Mouse (Mus musculus) megakaryocyte progenitor cell, adult 5-6 weeks (primary cell): ENCODE data around the gene Fmnl3. TPM values are rescaled to one million over a fixed set of nuclear protein-coding genes. Genes with fewer than 3 reads are reported as not detected.

Experiments used
- ATAC-seq: replicated peaks from 2 replicates; pipeline ENCODE4 v1.8.0; 2016; ENCODE audit warnings: mild to moderate bottlenecking, moderate TSS enrichment, inconsistent platforms; ENCODE audit not compliant: poor library complexity
- total RNA-seq, 2 experiments: library from RNA; stranded (forward) in 1 of 2; stranded (reverse) in 1 of 2; fragments of 157-497, 149-512 nt in 1 of 2; fragments of 200-1000 nt in 1 of 2; gene quantifications; 2 replicates each; pipeline versions ENCODE4 v1.2.3 to v1.2.4; 2015 to 2017

Fmnl3 gene
- total RNA-seq, 2 experiments from 2014 or later = 11.4 to 17.2 TPM

GRCm38 (mm10) chr15:99344961-99345360 is 25.3 kb downstream of the Fmnl3 start:
- no peak; the same call in 1 of the 2 replicates for ATAC-seq

GRCm38 (mm10) chr15:99344148-99344870 is 26.0 kb downstream of the Fmnl3 start:
- ATAC-seq = no peak

DNA sequence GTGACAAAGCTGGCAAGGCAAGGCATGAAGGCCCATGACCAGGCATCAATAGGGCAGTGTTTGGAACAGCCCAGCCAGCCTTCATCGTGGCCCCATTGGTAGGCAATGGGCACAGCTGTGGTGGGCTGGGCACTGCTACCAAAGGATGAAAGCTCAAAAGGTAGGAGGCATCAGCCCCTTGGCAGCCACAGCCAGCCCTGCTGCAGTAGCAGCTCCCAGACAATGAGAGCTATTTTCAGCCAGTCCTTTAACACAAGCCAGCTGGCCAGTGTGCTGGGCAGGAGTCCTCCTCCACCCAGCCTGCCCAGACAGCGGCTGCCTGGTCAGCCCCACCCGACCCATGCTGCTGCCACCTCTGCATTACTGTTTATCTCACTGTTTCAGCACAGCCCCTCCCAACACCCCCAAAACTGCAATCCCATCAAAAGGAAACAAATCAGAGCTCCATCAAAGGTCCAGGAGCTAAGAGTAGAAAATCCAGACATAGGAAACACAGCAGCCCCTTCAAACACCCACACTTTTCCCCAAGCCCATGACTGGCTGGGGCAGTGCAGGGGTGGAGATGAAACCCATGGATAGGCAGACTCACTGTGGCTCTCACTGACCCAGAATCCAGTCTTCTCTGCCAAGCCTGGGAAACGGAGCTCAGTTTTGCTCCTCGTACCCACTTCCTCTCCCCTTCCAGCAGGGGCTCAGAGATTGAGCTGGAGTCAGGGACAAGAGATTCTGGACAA is 26.7 kb downstream of the Fmnl3 start:
- ATAC-seq = no peak

- ATAC-seq = peak; percentile 24; the same call in 1 of the 2 replicates
These were observed 27.9 kb downstream of the Fmnl3 start for GRCm38 (mm10) chr15:99342194-99342981.

GRCm38 (mm10) chr15:99341102-99341501 is 29.2 kb downstream of the Fmnl3 start:
- peak; percentile 88 for ATAC-seq

DNA sequence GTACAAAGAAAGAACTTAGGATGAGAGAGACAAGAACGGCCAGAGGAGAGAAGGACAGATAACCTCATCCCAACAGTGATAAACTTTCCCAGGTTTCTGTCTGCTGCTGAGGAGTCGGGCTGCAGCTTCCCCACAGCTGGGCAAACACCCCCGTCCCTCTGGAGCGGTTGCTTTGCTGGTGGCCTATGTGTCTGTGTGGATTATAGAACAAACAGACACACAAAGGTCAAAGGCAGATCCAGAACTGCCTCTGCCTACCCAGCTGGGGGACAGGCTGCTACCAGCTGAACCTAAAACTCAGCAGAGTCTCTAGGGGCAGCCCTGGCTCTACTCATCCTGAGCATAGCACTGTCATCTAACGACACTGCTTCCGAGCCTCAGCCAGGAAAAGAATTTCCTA is 30.6 kb downstream of the Fmnl3 start:
- no peak for ATAC-seq

DNA sequence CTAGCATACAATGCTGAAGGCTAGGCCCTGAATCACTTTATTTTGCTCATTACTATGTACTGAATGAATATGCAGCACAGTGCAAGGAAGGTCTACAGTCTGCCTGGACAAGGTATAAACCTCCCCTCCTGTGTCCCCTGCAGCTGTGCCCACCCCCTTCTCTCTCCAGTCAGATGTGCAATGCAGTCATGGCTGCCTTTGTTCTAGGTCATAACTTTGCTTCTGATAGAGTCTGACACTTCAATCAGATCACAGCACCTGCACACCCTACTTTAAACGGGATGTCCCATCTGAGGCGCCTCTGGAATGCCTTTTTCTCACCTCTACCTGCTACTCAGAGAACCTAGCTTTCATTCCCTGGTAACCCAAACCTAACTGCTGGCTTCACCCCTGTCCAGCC is 31.4 kb downstream of the Fmnl3 start:
- no peak for ATAC-seq

- ATAC-seq = no peak
These were observed 34.4 kb downstream of the Fmnl3 start for GRCm38 (mm10) chr15:99335801-99336320.

DNA sequence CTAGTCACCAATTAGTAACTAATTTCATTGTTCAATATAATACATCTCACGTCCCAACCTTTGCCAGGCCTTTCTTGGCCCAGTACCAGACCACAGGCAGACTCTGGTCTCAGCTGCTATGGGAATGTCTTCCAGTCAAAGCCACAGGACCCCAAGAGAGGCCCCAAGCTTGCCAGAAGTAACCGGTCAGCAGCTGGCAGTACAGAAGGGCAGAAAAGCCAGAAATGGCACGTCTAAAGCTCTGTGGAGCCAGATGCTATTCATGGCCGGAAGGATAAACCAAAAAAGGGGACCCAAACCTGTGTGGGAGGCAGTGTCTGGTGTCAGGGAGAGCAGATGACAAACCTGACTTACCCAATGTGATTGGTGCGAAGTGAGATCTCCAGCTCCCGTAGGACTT is 35.8 kb downstream of the Fmnl3 start:
- ATAC-seq = no peak

DNA sequence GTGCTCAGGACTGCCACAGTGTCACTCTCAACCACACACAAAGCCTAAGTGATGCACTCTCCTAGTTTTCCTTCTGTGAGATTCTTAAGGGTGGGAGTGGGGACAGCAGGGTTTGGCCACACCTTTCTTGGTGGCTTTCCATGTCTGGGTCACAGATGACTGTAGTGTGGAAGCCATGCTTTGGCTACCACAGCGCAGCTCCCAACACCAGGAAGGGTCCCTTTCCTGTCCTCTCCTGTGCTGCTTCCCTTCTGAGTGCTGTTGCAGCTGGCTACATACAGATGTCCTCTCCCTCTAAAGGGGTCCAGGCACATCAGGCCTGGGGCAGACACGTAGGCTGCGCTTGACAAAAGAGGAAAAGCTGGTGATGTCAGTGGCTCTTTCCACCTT is 36.6 kb downstream of the Fmnl3 start:
- ATAC-seq = no peak

DNA sequence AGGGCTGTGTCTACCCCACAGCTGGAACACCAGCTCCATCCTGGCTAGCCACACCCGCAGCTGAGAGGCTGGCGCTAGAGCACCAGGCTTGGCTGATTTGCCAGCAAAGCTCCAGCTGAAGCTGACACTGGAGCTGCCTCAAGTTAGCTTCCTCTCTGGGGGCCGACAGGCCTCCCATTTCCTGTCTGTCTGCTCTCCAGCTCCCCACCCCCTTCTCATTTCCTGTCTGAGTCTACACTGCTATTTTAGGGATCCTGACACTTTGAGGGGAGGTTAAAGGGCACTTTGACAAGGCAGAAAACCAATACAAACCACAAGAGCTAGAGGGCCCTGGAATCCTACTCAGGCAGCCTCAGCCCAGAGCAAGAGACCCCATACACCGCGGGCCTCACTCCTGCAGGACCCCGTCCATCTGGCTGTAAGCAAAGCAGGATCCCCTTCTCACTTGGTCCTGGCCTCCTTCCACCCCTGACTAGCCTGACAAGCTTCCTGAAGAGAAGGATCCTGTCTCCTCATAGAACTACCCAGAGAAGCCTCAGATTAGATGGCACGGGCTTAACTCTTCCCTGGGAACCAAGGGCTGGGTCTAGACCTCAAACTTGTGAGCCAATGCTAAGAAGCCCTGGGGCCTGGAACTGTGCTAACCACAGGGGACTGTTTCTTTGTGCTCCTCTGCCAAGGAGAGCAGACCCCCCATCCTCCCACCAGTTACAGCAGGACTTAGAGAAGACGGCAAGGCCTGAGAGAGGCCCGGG is 37.2 kb downstream of the Fmnl3 start:
- ATAC-seq = peak; percentile 89

DNA sequence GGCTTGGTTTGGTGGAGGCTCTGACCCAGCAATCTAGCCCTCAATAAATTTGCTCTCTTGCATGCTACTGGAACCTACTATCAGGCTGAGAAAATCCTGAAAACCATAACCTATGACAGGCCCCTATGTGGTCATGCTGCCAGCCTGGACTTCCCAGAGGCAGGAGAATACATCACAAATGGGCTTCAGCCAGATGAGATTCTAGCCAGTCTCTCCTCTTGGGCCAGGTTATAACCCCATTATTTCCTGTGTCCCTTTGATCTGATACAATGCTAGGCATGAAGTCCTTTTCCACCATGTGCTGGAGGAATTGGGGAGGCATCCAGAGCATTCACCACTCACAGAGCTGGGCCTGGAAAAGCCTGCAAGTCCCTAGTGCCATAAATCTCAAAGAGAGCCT is 38.2 kb downstream of the Fmnl3 start:
- ATAC-seq = no peak

GRCm38 (mm10) chr15:99331341-99331740 is 38.9 kb downstream of the Fmnl3 start:
- ATAC-seq = no peak

- no peak for ATAC-seq
These were observed 40.0 kb downstream of the Fmnl3 start for GRCm38 (mm10) chr15:99330324-99330723.

DNA sequence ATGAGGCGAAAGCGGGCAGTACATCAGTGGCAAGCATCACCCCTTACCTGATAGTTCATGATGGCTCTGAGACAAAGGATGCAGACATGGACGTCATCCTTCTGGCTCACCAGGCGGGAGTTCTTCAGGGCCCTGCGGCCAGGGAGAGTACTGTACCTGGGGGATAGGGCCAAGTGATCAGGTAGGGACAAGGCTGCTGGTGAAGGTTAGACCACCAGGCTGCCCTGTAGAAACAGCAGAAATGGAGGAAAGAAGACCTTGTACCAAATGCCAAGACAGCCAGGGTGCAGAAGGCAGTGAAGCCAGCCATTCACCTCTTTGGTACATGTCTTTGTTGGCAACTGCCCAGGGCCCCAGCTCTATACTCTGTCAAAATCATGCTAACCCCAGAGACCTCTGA is 42.3 kb downstream of the Fmnl3 start:
- ATAC-seq = no peak

GRCm38 (mm10) chr15:99326959-99327358 is 43.3 kb downstream of the Fmnl3 start:
- peak; percentile 72 for ATAC-seq

GRCm38 (mm10) chr15:99326407-99326806 is 43.9 kb downstream of the Fmnl3 start:
- no peak for ATAC-seq

GRCm38 (mm10) chr15:99325598-99325997 is 44.7 kb downstream of the Fmnl3 start:
- no peak for ATAC-seq

DNA sequence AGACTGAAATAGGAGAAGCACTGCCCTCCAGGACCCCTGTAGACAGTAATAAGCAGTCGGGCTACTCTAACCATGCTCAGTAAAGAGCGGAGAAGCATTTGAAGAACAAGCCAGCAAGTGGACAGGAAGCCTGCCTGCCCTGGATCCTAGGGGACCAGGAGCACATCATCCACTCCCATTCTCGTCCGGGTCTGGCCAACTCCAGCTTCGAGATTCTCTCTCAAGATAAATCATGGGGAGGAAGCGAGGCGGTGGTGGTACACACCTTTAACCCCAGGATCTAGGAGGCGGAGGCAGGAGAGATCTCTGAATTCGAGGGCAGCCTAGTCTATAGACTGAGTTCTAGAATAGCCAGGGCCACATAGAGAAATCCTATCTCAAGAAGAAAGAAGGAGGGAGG is 46.1 kb downstream of the Fmnl3 start:
- ATAC-seq = no peak

- ATAC-seq = no peak
These were observed 49.3 kb downstream of the Fmnl3 start for GRCm38 (mm10) chr15:99320978-99321377.
